Mouse (Mus musculus) lung, postnatal 4 days (tissue): Measurements from ENCODE around the gene 2410004P03Rik.

Experiments
- DNase-seq, 2 experiments: peaks; one replicate each; pipeline ENCODE4 v3.0.0; 2021

The 2410004P03Rik gene

GRCm38 (mm10) chr12:17018468-17018867 lies 6.9 kb upstream of the 2410004P03Rik start:
- peak in 1 of 2 experiments; percentile 59 for DNase-seq

DNA sequence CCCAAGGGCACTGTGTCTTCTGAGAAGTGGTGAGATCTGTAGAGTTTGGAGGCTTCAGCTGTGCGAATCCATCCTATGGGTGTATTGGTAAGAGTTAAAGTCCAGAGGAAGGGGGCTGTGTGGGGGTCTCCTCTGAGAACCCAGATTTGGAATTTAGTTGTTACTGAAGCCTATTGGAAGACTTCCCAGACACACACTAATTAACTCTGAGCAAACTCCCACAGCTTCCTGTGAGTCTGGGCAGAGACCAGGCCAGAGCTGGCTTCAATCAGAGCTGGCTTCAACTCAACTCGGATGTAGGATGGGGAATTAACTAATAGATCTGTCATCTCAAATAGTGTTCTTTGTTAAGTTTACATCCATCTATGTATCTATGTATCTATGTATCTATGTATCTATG lies 4.2 kb upstream of the 2410004P03Rik start:
- no peak for DNase-seq

DNA sequence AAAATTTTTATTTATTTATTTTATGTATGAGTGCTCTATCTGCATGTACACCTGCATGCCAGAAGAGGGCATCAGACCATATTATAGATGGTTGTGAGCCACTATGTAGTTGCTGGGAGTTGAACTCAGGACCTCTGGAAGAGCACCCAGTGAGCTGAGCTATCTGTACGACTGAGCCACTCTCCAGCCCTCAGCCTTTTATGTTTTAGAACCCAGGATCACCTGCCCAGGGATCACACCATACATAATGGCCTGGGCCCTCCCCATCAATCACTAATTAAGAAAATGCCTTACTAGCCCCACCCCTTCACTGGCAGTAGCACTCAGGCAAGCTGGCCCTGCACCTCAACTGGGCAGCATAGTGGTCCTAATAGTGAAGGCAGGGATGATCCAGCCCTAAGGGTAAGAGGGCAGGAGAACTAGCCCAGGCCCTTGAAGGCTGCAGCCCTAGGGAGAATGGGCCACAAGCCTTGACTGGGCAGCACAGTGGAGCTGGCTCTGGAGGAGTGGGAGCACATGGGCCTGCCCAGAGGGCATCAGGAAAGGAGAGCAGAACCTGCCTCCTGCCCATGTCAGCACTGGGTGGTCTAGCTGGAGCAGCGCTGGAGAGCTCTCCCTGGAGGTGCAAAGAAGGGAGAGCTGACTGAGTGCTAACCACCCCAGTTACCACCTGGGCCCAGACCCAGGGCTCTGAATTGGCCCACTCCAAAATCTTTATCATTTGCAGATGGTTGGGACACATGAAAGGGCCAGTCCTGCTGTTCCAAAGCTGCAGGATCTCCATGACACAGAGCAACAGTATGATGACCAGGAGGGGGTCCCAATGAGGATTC lies 756 bp upstream of the 2410004P03Rik start:
- DNase-seq: no peak

DNA sequence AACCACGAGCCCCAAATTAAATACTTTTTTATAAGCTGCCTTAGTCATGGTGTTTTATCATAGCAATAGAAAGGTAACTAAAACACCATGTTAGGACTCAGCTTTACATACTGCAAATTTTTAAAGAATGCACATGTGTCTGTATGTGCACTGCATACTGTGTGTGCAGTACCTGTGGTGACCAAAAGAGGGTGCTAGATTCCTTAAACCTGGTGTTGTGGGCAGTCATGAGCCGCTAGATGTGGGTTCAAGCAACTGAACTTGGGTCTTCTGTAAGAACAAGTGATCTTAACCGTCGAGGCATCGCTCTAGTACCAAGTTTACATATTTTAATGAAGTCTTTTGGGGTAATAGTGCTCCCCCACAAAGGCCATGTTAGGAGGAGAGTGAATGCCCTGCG lies 2.1 kb downstream of the 2410004P03Rik start:
- no peak for DNase-seq

GRCm38 (mm10) chr12:17001211-17001610 lies 10.3 kb downstream of the 2410004P03Rik start:
- DNase-seq: no peak

- DNase-seq: peak in 1 of 2 experiments; percentile 29
Measured at GRCm38 (mm10) chr12:17000628-17001027, 10.9 kb downstream of the 2410004P03Rik start.

GRCm38 (mm10) chr12:16999739-17000497 lies 11.6 kb downstream of the 2410004P03Rik start, which contains the start of gene Pqlc3:
TSS of gene Pqlc3 (minus strand) at chr12:17000408.
- peak; percentile 92 to 93 for DNase-seq

DNA sequence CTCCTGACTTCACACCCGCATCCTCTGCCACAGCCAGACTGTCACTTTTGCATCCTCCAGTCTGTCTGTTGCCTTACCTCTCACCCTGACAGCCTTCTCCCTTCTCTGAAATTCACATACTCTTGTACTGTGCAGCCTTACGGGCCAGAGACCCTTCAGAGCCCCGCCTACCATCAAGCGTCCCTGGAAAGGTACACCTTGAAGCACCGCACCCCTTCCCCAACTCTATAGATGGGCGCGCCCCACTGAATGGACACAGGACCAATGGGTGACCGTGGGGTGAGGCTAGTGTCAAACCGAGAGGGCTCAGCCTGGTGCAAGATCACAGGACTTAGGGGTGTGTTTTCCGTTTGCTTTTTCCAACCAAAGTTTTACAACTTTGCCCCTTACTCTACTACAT lies 12.4 kb downstream of the 2410004P03Rik start:
- peak in 1 of 2 experiments; percentile 35 for DNase-seq

GRCm38 (mm10) chr12:16996886-16997462 lies 14.6 kb downstream of the 2410004P03Rik start:
- no peak for DNase-seq

DNA sequence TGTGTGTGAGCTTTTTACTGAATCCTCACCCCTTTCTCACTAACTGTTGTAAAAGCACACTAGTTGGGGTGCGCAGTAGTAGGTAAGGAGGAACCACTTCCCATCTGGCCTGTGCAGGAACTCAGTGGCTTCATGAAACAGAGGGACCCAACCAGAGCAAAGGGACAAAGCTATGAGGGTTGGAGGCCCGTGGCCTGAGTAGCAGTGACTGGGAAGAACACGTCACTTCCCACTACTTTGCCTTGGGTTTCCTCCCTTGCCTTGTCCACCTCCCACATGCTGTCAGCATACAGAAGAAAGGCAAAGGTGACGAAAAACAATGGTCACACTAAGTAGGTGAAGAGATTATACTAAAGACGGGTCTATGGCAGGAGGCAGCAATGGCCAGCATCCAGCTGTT lies 15.2 kb downstream of the 2410004P03Rik start:
- no peak for DNase-seq

DNA sequence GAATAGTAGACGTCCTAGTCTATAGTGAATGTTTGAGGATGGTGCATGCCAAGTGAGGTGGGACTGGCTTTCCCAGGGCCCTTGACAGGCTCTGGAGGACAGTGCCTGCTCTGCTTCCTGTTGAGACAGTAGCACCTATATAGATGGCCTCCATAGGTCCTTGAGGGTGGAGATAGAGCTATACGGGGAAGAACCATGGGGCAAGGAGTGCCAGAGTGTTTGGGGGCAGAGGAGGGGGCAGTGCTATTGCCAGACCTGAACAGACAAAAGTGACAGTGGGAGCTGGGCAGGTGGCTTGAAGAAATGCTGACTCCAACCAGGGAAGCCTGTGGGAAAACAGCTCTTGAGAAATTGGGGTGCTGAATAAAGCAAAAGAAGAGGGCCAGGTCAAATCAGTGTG lies 17.2 kb downstream of the 2410004P03Rik start:
- no peak for DNase-seq

DNA sequence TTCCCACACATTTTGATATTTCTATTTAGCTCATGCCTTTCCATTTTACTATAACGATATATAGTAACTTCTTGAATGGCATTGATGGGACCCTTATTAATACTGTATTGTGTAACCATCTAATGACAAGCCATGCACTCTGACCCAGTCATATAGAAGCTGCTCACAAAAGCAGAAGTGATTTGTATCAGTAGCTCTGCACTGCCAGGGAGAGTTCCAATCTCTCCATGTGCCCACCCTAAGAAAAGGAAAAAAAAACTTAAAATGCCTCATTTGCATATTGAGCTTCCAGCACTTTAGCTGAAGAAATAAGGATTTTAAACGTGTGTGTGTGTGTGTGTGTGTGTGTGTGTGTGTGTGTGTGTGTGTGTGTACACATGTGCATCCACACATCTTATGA lies 19.2 kb downstream of the 2410004P03Rik start:
- DNase-seq: no peak

DNA sequence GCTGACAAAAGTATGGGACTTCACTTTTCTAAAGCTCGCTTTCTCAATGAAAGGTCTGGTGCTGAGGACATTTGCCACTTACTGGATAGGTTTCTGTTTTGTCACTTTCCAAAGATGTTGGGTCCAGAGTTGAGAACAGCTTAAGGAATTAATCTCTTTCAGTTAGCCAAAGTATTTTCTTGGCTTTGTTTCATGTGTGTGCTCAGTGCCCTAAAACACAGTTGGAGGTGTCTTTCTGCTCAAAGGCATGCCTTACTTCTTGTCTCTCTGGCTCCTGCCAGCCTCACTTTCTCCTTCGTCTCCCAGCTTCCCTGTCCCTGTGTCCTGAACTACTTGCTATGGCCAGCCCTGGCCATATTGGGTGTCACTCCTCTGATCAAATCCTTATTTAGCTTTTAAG lies 20.2 kb downstream of the 2410004P03Rik start:
- no peak for DNase-seq

DNA sequence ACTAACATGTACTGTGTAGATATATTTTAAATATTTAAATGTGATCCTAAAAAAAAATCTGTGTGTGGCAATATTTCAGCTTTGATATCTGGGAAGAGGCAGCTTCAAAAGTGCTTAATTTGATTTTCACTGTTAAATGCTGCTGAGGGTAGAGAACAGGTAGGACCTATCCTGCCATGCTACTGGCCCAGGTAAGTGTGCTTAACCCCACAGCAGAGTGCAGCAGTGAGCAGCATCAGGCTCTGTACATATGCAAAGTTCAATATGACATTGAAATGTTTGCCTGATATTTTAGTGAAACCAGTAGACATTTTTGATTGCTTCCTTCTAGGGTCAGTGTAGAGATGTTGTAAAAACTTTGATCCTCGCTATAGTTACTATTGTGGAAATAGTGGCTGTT lies 25.7 kb downstream of the 2410004P03Rik start:
- no peak for DNase-seq

GRCm38 (mm10) chr12:16977120-16977519 lies 34.4 kb downstream of the 2410004P03Rik start:
- no peak for DNase-seq

DNA sequence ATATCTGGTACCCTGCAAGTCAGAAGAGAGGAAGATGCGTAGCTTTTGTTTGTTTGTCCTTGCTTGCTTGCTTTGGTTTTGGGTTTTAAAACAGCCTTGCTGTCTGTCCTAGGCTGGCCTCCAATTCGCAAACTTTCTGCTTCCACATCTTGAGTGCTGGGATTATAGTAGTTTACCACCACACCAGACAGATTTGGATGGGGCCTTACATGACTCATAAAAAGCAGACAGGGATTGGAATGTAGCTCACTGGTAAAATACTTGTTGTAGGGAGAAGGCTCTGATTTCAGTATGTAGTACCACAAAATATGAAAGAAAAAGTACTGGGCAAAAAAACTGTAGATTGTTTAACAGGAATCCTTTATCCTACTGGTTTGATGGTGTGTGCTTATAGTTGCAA lies 44.7 kb downstream of the 2410004P03Rik start:
- DNase-seq: no peak

DNA sequence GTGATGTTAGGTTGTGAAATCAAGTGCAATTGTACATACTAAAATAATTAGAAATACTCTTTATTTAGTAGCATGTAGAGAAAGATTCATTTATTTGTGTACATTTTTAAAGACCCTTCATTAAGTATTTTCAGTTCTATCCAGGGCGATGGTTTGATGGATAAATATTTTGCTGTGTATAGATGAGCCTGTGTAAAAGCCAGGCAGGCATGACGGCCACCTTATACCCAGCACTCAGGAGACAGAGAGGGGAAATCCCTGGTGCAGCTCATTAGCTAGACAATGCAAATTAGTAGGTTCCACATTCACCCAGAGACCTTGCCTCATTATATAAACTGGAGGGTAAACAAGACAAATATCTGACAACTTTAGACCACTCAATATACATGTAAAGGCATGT lies 48.2 kb downstream of the 2410004P03Rik start:
- no peak for DNase-seq

DNA sequence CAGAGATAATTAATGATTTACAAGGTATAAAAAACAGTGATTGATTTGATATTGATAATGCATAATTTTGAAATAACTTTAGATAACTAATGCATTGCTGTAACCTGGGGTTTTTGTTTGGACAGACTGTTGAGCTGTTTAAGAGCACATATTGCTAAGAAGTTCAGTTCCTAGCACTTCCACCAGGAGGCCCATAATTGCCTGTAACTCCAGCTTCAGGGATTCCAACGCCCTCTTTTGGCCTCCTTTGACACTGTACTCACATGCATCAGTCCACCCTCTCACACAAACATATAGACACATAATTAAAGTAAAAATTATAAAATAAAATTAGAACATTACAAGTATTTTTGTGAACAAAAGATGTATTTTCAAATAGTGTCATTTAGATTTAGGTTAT lies 52.7 kb downstream of the 2410004P03Rik start:
- peak in 1 of 2 experiments; percentile 26 for DNase-seq
